Mouse (Mus musculus) T-helper 1 cell (primary cell): Measurements from ENCODE around the gene Cela2a.

Experiments used
- in situ Hi-C: fragments of 300-600 bp; cut with MboI, MseI; formaldehyde crosslinking; loops from one replicate; pipeline ENCODE4 v1.15.1; 2025; ENCODE audit warnings: high pct_unique_total_duplicates

Gene Cela2a

DNA sequence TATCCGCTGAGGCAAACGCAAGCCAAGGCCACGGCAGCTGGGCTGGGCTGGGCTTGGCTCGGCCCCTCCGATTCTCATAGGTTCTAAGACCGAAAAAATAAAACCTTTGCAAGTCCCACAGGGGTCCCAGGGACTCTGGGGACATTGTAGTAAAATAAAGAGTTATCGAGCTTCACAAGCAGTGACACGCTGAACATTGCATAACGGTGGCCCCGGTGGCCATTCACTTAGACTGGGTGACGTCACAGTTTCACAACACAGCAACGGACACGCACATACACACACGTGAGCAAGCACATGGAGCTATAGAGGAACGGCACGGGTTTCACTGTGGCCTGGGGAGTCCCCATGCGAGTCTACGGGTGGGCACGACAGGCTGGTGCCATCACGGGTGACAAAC, 32.5 kb upstream of the Cela2a start:
- in situ Hi-C loops, result no loop called here

GRCm38 (mm10) chr4:141857422-141857930, 31.5 kb upstream of the Cela2a start:
- in situ Hi-C loops, result no loop called here

DNA sequence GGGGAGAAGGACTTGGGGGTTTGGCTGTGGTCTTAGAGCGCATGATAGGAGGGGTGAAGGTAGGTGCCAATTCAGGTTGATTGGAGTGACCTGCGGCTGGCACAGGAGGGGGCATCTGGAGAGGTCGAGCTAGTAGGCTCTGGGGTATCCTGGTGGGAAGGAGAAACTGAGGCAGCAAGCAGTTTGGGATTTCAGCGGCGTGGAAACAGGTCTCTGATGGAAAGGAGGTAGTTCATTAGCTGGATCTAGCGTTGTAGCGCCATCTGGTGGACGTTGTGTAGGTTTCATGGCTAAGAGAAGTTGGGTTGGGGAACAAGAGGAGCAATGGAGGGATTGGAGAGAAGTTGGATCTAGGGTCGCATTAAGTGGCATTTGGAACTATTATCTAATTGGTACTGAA, 27.5 kb upstream of the Cela2a start:
- in situ Hi-C loops, result no loop called here

GRCm38 (mm10) chr4:141845999-141846398, 20.0 kb upstream of the Cela2a start, which contains the start of gene Ctrc:
Gene Ctrc, minus strand, starts transcription at chr4:141846359.
- in situ Hi-C loops, result loop anchor here (10.0 kb wide), 1 partner anchor 231 kb away; the partner anchor contains the start of gene Tmem82

DNA sequence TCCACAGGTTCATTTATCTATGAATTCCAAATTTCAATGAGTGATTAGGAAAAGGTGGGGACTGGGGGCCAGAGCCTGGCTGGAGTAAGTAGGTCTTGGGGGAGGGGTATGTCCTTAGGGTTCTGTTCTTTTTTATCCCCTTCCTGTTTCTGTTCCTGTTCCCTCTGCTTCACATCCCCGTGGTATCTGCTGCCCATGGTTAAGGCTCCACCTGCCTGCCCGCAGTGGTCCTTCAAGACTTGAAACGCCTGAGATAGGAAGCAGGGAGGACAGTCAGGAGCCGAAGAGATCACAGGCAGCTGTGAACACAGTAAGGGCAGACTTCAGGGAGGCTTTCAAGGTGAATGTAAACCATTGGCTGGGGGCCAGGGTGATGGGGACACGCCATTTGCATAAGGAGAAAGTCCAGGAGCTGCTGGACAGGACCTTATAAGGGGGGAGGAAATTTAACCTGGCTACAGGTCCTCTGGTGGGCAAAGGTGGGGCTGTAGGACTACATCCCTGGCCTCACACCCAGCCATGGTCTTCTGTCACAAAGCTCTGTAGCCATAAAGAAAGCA, 8.7 kb upstream of the Cela2a start:
- in situ Hi-C loops, result no loop called here

GRCm38 (mm10) chr4:141833911-141834310, 8.0 kb upstream of the Cela2a start:
- in situ Hi-C loops, result no loop called here

GRCm38 (mm10) chr4:141831361-141831760, 5.4 kb upstream of the Cela2a start:
- in situ Hi-C loops, result no loop called here

- in situ Hi-C loops, result no loop called here
Measured at GRCm38 (mm10) chr4:141830381-141830780, 4.4 kb upstream of the Cela2a start.

- in situ Hi-C loops, result no loop called here
Measured at GRCm38 (mm10) chr4:141828177-141828576, 2.2 kb upstream of the Cela2a start.

- in situ Hi-C loops, result no loop called here
Measured at GRCm38 (mm10) chr4:141827401-141827800, 1.4 kb upstream of the Cela2a start.

DNA sequence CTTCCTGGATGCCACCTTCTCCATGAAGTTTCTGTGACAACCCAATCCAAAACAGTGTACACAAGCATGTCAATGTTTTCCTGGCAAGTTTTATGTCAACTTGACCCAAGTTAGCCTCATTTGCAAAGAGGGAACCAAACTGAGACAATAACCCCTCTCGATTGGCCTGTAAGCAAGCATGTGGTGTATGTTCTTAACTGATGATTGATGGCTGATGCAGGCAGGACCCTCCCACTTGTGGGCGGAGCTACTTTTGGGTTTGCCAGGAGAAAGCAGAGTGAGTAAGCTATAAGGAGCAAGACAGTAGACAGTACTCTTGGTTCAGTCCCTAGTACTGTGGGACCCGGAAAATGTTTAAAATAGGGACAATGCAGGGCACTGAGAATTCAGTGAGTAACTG, 3.0 kb downstream of the Cela2a start:
- in situ Hi-C loops, result no loop called here

GRCm38 (mm10) chr4:141822089-141822488, 3.9 kb downstream of the Cela2a start:
- in situ Hi-C loops, result no loop called here

GRCm38 (mm10) chr4:141821178-141821577, 4.8 kb downstream of the Cela2a start:
- in situ Hi-C loops, result no loop called here

GRCm38 (mm10) chr4:141819316-141819715, 6.6 kb downstream of the Cela2a start:
- in situ Hi-C loops, result no loop called here

DNA sequence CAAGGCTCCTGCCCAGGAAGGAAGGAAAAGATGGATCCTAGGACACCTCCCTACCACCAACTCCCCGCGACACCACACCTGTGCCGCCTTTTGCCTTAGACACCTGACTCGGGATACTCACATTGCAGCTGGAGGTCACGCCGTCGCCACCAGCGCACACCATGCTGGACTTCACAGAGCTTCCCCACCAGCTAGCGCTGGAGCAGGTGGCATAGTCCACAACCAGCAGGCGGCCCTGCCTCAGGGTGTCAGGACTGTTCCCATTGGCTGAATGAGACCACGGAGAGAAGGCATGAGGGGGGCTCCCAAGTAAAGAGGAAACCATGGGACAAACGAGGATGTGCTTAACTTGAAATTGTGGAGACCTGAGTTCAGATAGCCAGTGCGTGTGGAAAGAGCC, 7.1 kb downstream of the Cela2a start:
- in situ Hi-C loops, result no loop called here

DNA sequence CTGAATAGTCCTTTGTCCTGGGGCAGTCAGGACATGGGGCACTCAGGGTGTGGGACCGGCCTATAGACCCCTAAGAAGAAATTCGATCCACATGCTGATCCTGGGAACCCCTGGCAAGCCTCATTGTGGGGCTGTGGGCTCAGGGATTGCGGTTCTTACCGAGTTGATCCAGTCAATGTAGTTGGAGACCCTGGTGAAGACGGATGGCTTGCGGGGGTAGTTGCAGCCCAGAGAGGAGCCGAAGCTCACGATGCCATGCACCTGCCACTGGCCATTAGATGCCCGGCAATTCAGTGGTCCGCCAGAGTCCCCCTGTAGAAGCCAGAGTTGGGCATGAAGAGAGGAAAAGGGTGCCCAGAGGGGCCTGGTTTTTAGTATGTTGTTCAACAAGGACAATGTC, 8.3 kb downstream of the Cela2a start:
- in situ Hi-C loops, result no loop called here

DNA sequence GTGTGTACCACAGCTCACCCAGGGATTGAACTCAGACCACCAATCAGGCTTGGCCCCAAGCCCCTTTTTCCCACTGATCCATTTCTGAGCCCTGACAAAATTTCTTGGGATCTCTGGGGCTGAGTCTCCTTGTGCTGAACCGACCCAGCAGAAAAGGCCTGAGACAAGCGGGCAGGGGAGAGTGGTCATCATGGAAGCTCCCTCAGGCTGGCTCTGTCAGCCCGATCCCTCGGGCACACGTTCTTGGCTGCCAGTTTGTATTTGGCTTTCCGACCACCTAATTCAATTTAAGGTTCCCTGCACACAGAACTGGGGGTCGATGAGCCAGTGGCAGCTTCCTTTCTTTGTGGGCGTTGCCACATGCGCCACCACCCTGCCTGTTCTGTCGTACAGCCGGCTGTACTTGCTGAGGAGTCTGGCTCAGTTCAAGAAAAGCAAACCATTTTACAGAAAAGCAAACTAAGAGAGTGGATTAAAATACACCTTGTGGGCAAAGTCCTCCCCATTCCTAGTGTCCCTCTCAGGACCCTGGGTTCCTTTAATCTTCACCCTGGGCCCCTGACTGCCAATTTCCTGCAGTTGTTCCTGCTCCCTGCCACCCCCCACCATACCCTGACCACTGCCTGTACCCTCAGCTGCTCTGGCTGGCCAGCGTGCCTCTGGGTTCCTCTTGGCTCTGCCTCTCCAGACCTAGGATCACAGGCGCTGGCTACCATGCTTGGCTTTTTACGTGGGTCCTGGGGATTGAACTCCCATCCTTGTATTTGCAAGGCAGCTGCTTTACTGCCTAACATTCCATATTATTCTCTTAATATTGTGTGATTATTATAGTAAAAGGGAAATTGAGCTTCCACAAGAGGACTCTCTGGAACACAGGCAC, 8.9 kb downstream of the Cela2a start:
- in situ Hi-C loops, result no loop called here

GRCm38 (mm10) chr4:141816267-141816666, 9.7 kb downstream of the Cela2a start:
- in situ Hi-C loops, result no loop called here

DNA sequence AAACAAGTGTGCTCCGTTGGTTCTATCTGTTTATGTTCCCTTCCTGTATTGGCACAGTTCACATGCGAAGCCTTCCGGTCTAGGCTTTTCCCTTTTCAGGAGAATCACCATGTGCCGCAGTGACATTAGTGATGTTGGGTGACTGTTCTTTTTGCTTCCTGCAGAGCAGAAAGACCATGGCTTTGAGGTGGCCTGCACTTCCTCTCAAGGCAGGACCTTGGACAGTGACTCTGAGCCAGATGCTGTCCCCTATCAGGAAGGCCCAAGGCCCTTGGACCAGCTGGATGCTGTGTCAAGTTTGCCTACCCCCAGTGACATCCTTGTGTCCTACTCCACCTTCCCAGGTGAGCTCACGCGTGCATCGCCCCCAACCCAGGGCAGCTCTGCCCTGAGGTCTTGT, 14.6 kb downstream of the Cela2a start:
- in situ Hi-C loops, result no loop called here

DNA sequence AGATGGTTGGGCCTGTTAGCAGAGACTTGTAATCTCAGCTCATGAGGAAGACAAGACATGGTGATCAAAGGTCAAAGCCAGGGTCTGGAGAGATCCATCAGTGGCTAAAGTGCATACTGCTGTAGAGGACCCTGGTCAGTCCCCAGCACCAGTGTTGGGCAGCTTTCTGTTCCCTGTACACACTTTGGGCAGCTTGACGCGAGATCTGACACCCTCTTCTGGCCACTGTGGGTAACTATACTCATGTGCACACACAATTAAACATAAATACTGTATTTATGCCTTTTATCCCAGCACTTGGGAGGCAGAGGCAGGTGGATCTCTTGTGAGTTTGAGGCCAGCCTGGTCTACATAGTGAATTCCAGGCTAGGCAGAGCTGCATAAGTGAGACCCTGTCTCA, 15.0 kb downstream of the Cela2a start:
- in situ Hi-C loops, result no loop called here

DNA sequence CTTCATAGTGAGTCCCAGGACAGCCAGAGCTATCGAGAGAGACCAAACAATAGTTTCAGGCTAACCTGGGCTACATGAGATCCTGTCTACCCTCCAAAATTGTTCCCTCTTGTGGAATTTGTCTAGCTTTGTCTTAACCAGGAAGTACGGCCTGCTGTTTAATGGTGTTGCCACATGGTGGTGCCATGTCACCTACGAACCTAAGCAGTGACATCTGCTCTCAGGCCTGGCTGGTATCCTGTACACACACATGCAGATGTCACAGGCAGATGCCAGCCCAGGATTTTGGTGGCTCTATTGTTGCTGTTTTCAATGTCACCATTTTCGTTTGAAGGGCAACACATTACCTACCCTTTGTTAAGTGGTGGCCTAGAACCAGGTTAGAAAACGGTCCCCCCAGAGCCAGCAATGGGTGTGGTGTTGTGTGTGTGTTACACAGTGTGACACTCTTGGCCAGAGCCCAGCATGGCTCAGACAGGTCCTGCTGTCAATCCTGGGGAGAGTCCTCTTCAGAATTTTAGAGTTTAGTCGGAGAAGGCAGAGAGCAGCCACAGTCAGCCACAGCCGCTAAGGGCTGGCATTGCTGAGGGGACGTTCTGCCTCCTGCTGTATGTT, 16.0 kb downstream of the Cela2a start:
- in situ Hi-C loops, result no loop called here

DNA sequence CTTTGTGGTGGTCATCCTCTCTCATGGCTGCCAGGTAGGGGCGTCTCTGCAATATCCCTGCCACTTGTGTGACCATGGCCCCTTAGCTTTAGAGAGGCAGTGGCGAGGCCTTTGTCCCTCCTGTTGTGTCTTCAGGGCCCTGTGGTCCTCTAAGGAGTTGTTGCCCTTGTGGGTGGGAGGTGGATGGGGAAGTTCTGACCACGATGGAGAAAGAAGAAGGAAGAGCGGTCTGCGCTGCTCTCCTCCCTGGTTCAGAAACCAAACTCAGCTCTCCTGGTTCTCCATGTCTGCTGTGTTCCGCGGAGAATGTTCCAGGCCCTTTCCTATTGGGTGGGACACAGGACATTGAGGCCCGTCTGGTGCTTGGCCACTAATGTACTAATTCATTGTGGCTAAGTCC, 20.1 kb downstream of the Cela2a start:
- in situ Hi-C loops, result no loop called here

GRCm38 (mm10) chr4:141804105-141804504, 21.9 kb downstream of the Cela2a start:
- in situ Hi-C loops, result no loop called here
